8 mouse cellular contexts compared by ENCODE assay signal in the genomic region with DNA sequence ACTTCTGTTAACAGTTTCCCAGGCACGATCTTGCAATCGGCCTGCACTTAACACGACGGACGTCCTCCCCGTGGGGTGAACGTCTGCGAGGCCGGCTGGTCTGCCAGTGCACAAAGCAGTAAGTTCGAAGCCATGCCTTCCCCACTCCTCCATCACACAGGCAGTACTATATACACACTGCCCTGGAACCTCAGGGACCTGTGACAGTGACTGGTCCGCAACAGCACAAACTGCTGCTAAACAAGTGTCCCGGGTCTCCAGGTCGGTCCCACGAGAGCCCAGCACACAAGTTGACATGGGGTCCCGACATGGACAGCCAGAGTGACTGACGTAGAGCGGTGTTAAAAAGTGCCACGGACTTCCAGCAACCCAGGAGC. TPM values are rescaled to one million over a fixed set of nuclear protein-coding genes. Genes with fewer than 3 reads are reported as not detected.
DNase-seq lines count a peak whose midpoint lies in the region; ATAC-seq lines count a peak whose summit lies in the region.

No protein-coding gene starts in this region.

- peak overlapping the region; percentile 70 for H3K4me2 ChIP-seq in forebrain, embryonic 14.5 days (ENCODE audit: low read length)

- peak overlapping the region; percentile 100 for H3K9ac ChIP-seq in forebrain, embryonic 14.5 days (ENCODE audit: low read length)

- no peak for DNase-seq in heart, embryonic 10.5 days (ENCODE audit: low spot score)
- DNase-seq in heart, adult 8-10 months (ENCODE audit: low spot score) = no peak
- peak; percentile 45 for DNase-seq in adrenal gland, postnatal 10 days
- no peak for DNase-seq in forebrain, embryonic 14.5 days (ENCODE audit: low spot score)
- peak; percentile 14 to 47 for DNase-seq in kidney, postnatal 25 days
- no peak for DNase-seq in midbrain, embryonic 10.5 days (ENCODE audit: low spot score)
- no peak for DNase-seq in yolk sac, embryonic 10.5 days (ENCODE audit: low spot score)
- no peak for DNase-seq in right cerebral cortex, postnatal 36 days (ENCODE audit: low spot score in 2 of 2)

- H3K36me3 ChIP-seq in heart, embryonic 10.5 days = peaks cover 46% of the 10 kb centered on the region
- H3K36me3 ChIP-seq in forebrain, embryonic 14.5 days (ENCODE audit: control insufficient read depth, insufficient read depth, low read length) = peaks cover 43% of the 10 kb centered on the region
- H3K36me3 ChIP-seq in midbrain, embryonic 10.5 days = peaks cover 47% of the 10 kb centered on the region

- WGBS in heart, embryonic 10.5 days = 0% methylated on average over 18 of the region's 18 CpGs
- 0% methylated on average over 18 of the region's 18 CpGs for WGBS in forebrain, embryonic 14.5 days
- under 1% methylated on average over 18 of the region's 18 CpGs for WGBS in midbrain, embryonic 10.5 days

- H3K9me3 ChIP-seq in heart, embryonic 10.5 days = no peaks in the 10 kb centered on the region
- H3K9me3 ChIP-seq in forebrain, embryonic 14.5 days (replicated peaks; ENCODE audit: control insufficient read depth, low read length) = no peaks in the 10 kb centered on the region
- no peaks in the 10 kb centered on the region for H3K9me3 ChIP-seq in midbrain, embryonic 10.5 days (replicated peaks)

- no peak; the same call in 1 of the 2 replicates for ATAC-seq in forebrain, embryonic 14.5 days

- H3K4me1 ChIP-seq in heart, embryonic 10.5 days = peaks cover 10% of the 10 kb centered on the region
- H3K4me1 ChIP-seq in forebrain, embryonic 14.5 days (ENCODE audit: control insufficient read depth, insufficient read depth, low read length) = peaks cover 8% of the 10 kb centered on the region
- H3K4me1 ChIP-seq in midbrain, embryonic 10.5 days = peaks cover 22% of the 10 kb centered on the region

- H3K27ac ChIP-seq in heart, embryonic 10.5 days = peak overlapping the region; percentile 99
- H3K27ac ChIP-seq in forebrain, embryonic 14.5 days (ENCODE audit: low read depth, low read length) = peak overlapping the region; percentile 79
- H3K27ac ChIP-seq in midbrain, embryonic 10.5 days (replicated peaks) = peak overlapping the region; percentile 99

- peak overlapping the region; percentile 98 for H3K4me3 ChIP-seq in heart, embryonic 10.5 days
- peak overlapping the region; percentile 90 for H3K4me3 ChIP-seq in forebrain, embryonic 14.5 days (ENCODE audit: low read depth, low read length)
- peak overlapping the region; percentile 95 for H3K4me3 ChIP-seq in midbrain, embryonic 10.5 days

- no peaks in the 10 kb centered on the region for H3K27me3 ChIP-seq in heart, embryonic 10.5 days (ENCODE audit: insufficient read depth, poor library complexity, severe bottlenecking)
- H3K27me3 ChIP-seq in forebrain, embryonic 14.5 days (replicated peaks; ENCODE audit: control insufficient read depth, insufficient read depth, low read length) = no peaks in the 10 kb centered on the region
- H3K27me3 ChIP-seq in midbrain, embryonic 10.5 days (ENCODE audit: low read depth, poor library complexity, severe bottlenecking) = no peaks in the 10 kb centered on the region

RNA-seq across cellular contexts. Expression of gene Rps3a1, which starts 0.6 kb away (rescaled TPM):
- polyA plus RNA-seq in heart, embryonic 10.5 days (2016; fragmentation: Nextera tagmentation; extraction: Ambion mirVana) = 903 and 1,025 TPM in 2 replicates
- 100 to 1,000 TPM; 449 to 536 (median 497) TPM for total RNA-seq in heart, adult 8-10 months (2022)
- 100 to 1,000 TPM; 866 to 886 TPM for total RNA-seq in adrenal gland, postnatal 10 days (2021)
- polyA plus RNA-seq in forebrain, embryonic 14.5 days (2014; fragmentation: Nextera tagmentation; extraction: Ambion mirVana) = 802 and 926 TPM in 2 replicates
- 943 and 1,130 TPM in 2 replicates for polyA plus RNA-seq in midbrain, embryonic 10.5 days (2016; fragmentation: Nextera tagmentation; extraction: Ambion mirVana)

Comparison
In these comparisons a context has a peak if more than half of its experiments do, and no peak if none do; other contexts are left out.
1. DNase-seq: peak in adrenal gland, postnatal 10 days (single experiment) and kidney, postnatal 25 days (2 of 2); none in heart, embryonic 10.5 days (single experiment), heart, adult 8-10 months (single experiment), forebrain, embryonic 14.5 days (single experiment), midbrain, embryonic 10.5 days (single experiment), yolk sac, embryonic 10.5 days (single experiment) and right cerebral cortex, postnatal 36 days (0 of 2).
2. Peak in every context shown above with its lines, with median percentiles within 50 percentile points of each other: H3K27ac ChIP-seq and H3K4me3 ChIP-seq.